Mouse (Mus musculus) myocyte (in vitro differentiated cells): ENCODE measurements around the gene Mboat2. TPM values are rescaled to one million over a fixed set of nuclear protein-coding genes. Genes with fewer than 3 reads are reported as not detected.
A peak's percentile ranks its signal among the peaks of the same experiment; 100 is the strongest.

Experiments
- H3K27me3 ChIP-seq: one replicate; pipeline ENCODE4 v1.6.1; 2011; ENCODE audit not compliant: control insufficient read depth, insufficient read depth, insufficient read length
- H3K36me3 ChIP-seq: one replicate; pipeline ENCODE4 v1.6.1; 2011; ENCODE audit not compliant: control insufficient read depth, insufficient read depth
- H3K4me2 ChIP-seq: one replicate; pipeline ENCODE4 v1.6.1; 2011; ENCODE audit warnings: low read depth, control low read depth
- H3K4me3 ChIP-seq: one replicate; pipeline ENCODE4 v1.5.1; 2011; ENCODE audit warnings: mild to moderate bottlenecking, control low read depth, moderate library complexity
- H3K79me2 ChIP-seq: one replicate; pipeline ENCODE4 v1.6.1; 2011; ENCODE audit not compliant: control insufficient read depth, insufficient read depth
- H3ac ChIP-seq: one replicate; pipeline ENCODE4 v1.6.1; 2011; ENCODE audit not compliant: control insufficient read depth, insufficient read length
- CEBPB ChIP-seq: IDR thresholded peaks from 2 replicates; pipeline ENCODE4 v1.6.1; 2011; ENCODE audit warnings: mild to moderate bottlenecking, moderate library complexity; ENCODE audit not compliant: poor library complexity, insufficient read depth, severe bottlenecking
- E2F4 ChIP-seq: IDR thresholded peaks from one replicate; pipeline ENCODE4 v1.6.1; 2011; ENCODE audit warnings: mild to moderate bottlenecking, control low read depth, moderate library complexity; ENCODE audit not compliant: insufficient read depth
- MAX ChIP-seq: IDR thresholded peaks from one replicate; pipeline ENCODE4 v1.6.1; 2011; ENCODE audit warnings: low read depth, mild to moderate bottlenecking, control low read depth
- MYOD1 ChIP-seq, 3 experiments: IDR thresholded peaks; one replicate each; pipeline ENCODE4 v1.6.1; 2011; ENCODE audit warnings: control low read depth in 2 of 3, low read depth in 2 of 3, mild to moderate bottlenecking in 2 of 3, moderate library complexity in 1 of 3; ENCODE audit not compliant: insufficient read length in 2 of 3, control insufficient read depth in 1 of 3
- MYOG ChIP-seq, 3 experiments: IDR thresholded peaks; one replicate each; pipeline ENCODE4 v1.6.1; 2011; ENCODE audit warnings: control low read depth in 2 of 3, low read depth in 2 of 3, mild to moderate bottlenecking in 2 of 3; ENCODE audit not compliant: insufficient read length in 2 of 3, control insufficient read depth in 1 of 3, insufficient read depth in 1 of 3
- POLR2A ChIP-seq: IDR thresholded peaks from one replicate; pipeline ENCODE4 v1.6.1; 2011; ENCODE audit warnings: low read depth, mild to moderate bottlenecking, control low read depth, moderate library complexity; ENCODE audit not compliant: insufficient read length
- POLR2AphosphoS2 ChIP-seq: IDR thresholded peaks from one replicate; pipeline ENCODE4 v1.6.1; 2011; ENCODE audit warnings: low read depth, control low read depth; ENCODE audit not compliant: insufficient read length
- REST ChIP-seq: IDR thresholded peaks from one replicate; pipeline ENCODE4 v1.6.1; 2011; ENCODE audit warnings: mild to moderate bottlenecking, control low read depth, moderate library complexity; ENCODE audit not compliant: insufficient read depth, insufficient read length
- SRF ChIP-seq: IDR thresholded peaks from one replicate; pipeline ENCODE4 v1.6.1; 2011; ENCODE audit warnings: low read depth; ENCODE audit not compliant: control insufficient read depth, insufficient read length
- TCF12 ChIP-seq: IDR thresholded peaks from one replicate; pipeline ENCODE4 v1.6.1; 2011; ENCODE audit warnings: mild to moderate bottlenecking, control low read depth; ENCODE audit not compliant: poor library complexity, insufficient read depth, severe bottlenecking
- TCF3 ChIP-seq: IDR thresholded peaks from one replicate; pipeline ENCODE4 v1.6.1; 2011; ENCODE audit warnings: low read depth, control low read depth; ENCODE audit not compliant: insufficient read length
- USF1 ChIP-seq: IDR thresholded peaks from one replicate; pipeline ENCODE4 v1.6.1; 2011; ENCODE audit warnings: low read depth, mild to moderate bottlenecking, control low read depth, moderate library complexity
- polyA plus RNA-seq: library from polyadenylated mRNA; unstranded; fragments of >200 nt; fragmentation: generic; extraction: Trizol; gene quantifications from one replicate; pipeline ENCODE4 v1.2.1, GENCODE M21; 2012; ENCODE audit warnings: missing spikeins

Mboat2 gene
- polyA plus RNA-seq, 1 experiment, result 16.9 TPM

GRCm38 (mm10) chr12:24972371-24973350, 142.0 kb downstream of the Mboat2 start:
- Histone ChIP-seq H3K36me3 (no peaks in the 10 kb centered on the region), H3K4me2 (peak overlapping the region; percentile 46), H3K27me3 (no peaks in the 10 kb centered on the region), H3ac (no peak overlapping the region), H3K4me3 (no peak overlapping the region), H3K79me2 (peaks cover 22% of the 10 kb centered on the region)
- TF ChIP-seq SRF, result no peak
- TF ChIP-seq TCF3, result no peak
- TF ChIP-seq MYOG (IDR thresholded peaks at IDR 0.05; ENCODE audit: control insufficient read depth in 1 of 3, insufficient read depth in 1 of 3, insufficient read length in 2 of 3, low read depth in 2 of 3), result no peak
- TF ChIP-seq CEBPB, result no peak
- no peak for TF ChIP-seq MYOD1 (IDR thresholded peaks at IDR 0.05; ENCODE audit: control insufficient read depth in 1 of 3, insufficient read length in 2 of 3, low read depth in 2 of 3)
- no peak for TF ChIP-seq POLR2AphosphoS2
- TF ChIP-seq POLR2A, result no peak
- TF ChIP-seq E2F4, result no peak
- TF ChIP-seq USF1, result no peak
- TF ChIP-seq REST, result no peak
- TF ChIP-seq TCF12, result no peak
- no peak for TF ChIP-seq MAX

- Histone ChIP-seq H3K79me2 (peaks cover 23% of the 10 kb centered on the region), H3ac (no peak overlapping the region), H3K27me3 (no peaks in the 10 kb centered on the region), H3K36me3 (no peaks in the 10 kb centered on the region), H3K4me2 (peak overlapping the region; percentile 46), H3K4me3 (no peak overlapping the region)
- TF ChIP-seq POLR2A (no peak), TCF3 (no peak), MYOG (IDR thresholded peaks at IDR 0.05; ENCODE audit: control insufficient read depth in 1 of 3, insufficient read depth in 1 of 3, insufficient read length in 2 of 3, low read depth in 2 of 3) (no peak), REST (no peak), TCF12 (no peak), E2F4 (no peak), SRF (no peak), USF1 (no peak), MAX (no peak)
Measured at GRCm38 (mm10) chr12:24973586-24973985, 142.9 kb downstream of the Mboat2 start.

- Histone ChIP-seq H3K27me3 (no peaks in the 10 kb centered on the region), H3K4me2 (peak within 1 kb of the TSS; percentile 98), H3K36me3 (no peaks in the 10 kb centered on the region), H3ac (peak within 1 kb of the TSS; percentile 70), H3K4me3 (peak within 1 kb of the TSS; percentile 42), H3K79me2 (peaks cover 24% of the 10 kb centered on the region)
- TF ChIP-seq POLR2A (peak; percentile 98), TCF3 (no peak), POLR2AphosphoS2 (peak; percentile 93), MYOG (IDR thresholded peaks at IDR 0.05; ENCODE audit: control insufficient read depth in 1 of 3, insufficient read depth in 1 of 3, insufficient read length in 2 of 3, low read depth in 2 of 3) (peak in 1 of 3 experiments; percentile 22), TCF12 (no peak), E2F4 (no peak), USF1 (peak; percentile 96), MAX (no peak), REST (no peak), CEBPB (no peak), SRF (no peak), MYOD1 (IDR thresholded peaks at IDR 0.05; ENCODE audit: control insufficient read depth in 1 of 3, insufficient read length in 2 of 3, low read depth in 2 of 3) (no peak)
Measured at GRCm38 (mm10) chr12:24974446-24975114, 143.9 kb downstream of the Mboat2 start, which contains the start of gene Kidins220. Gene Kidins220 (plus strand): TSS chr12:24974925.

GRCm38 (mm10) chr12:24975115-24975733, 144.5 kb downstream of the Mboat2 start:
- Histone ChIP-seq H3K27me3 (no peaks in the 10 kb centered on the region), H3K4me3 (peak overlapping the region; percentile 42), H3K79me2 (peaks cover 30% of the 10 kb centered on the region), H3K36me3 (no peaks in the 10 kb centered on the region), H3ac (peak overlapping the region; percentile 70), H3K4me2 (peak overlapping the region; percentile 98)
- TF ChIP-seq REST, result no peak
